Mouse (Mus musculus): ENCODE data around the gene Hormad2.

GRCm38 (mm10) chr11:4336693-4337283 lies 104.1 kb downstream of the Hormad2 start:
- TF ChIP-seq CTCF (IDR thresholded peaks at IDR 0.05; ENCODE audit: insufficient read depth, low read length) (no peak), POLR2A (IDR thresholded peaks at IDR 0.05; ENCODE audit: borderline replicate concordance, extremely low read depth, low read depth, low read length) (no peak)

Measured in lung, adult 2 months (tissue).